22 mouse cellular contexts compared by ENCODE assay signal in the genomic region with DNA sequence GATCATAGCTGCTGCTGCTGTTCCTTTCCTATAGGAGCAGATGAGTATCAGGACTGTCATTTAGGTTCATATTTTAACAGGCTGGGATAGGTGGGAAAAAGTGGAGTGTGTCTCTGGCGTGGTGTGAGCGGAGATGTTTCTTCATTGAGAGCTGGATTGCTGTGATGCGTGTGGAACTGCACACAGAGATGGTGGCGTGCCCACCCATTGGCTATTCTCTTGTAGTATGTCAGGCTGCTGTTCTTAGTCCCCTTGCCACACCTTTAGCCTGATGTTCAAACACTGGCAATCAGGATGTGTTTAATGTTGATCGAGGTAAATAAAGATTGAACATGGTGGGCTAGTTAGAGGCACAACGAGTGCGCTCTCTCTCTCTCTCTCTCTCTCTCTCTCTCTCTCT. TPM values are rescaled to one million over a fixed set of nuclear protein-coding genes. Genes with fewer than 3 reads are reported as not detected.
A peak's percentile ranks its signal among the peaks of the same experiment; 100 is the strongest.
DNase-seq lines count a peak whose midpoint lies in the region; ATAC-seq and TF ChIP-seq lines count a peak whose summit lies in the region.
"Had no signal": no experiment of that assay in that cellular context is flagged by ENCODE, and none has a peak within 500 bp of the region (broad histone marks: within the 10 kb centered on the region; RNA-seq: fewer than 3 reads in every experiment).

No protein-coding gene starts in this region.

- intact Hi-C loops in heart, adult 2 months (cut with DNase I), result loop anchor here (10.0 kb wide), 1 partner anchor 613 kb away; no protein-coding TSS in a partner anchor

- H3K36me3 ChIP-seq in heart, postnatal 0 days (replicated peaks; ENCODE audit: control insufficient read depth, insufficient read depth, low read length), result no peaks in the 10 kb centered on the region
- H3K36me3 ChIP-seq in heart, adult 2 months (ENCODE audit: control insufficient read depth, insufficient read depth, low read length), result peaks cover 11% of the 10 kb centered on the region
- no peaks in the 10 kb centered on the region for H3K36me3 ChIP-seq in stomach, embryonic 14.5 days (ENCODE audit: control insufficient read depth, insufficient read depth, low read length)
- H3K36me3 ChIP-seq in stomach, postnatal 0 days (ENCODE audit: control insufficient read depth, insufficient read depth, low read length), result no peaks in the 10 kb centered on the region
- H3K36me3 ChIP-seq: embryonic facial prominence, embryonic 12.5 days; forebrain, embryonic 12.5 days; heart, embryonic 10.5 days; hindbrain, embryonic 10.5 days had no signal

- WGBS in heart, postnatal 0 days, result 92% methylated on average over 7 of the region's 7 CpGs
- WGBS in heart, adult 2 months, result 94% methylated on average over 7 of the region's 7 CpGs
- 77% methylated on average over 7 of the region's 7 CpGs for WGBS in stomach, embryonic 14.5 days
- 87% methylated on average over 7 of the region's 7 CpGs for WGBS in stomach, postnatal 0 days

- 0 out of 2 replicates have a peak overlapping the region, but pooled peaks have one; percentile 73 for H3K27ac ChIP-seq in heart, postnatal 0 days (ENCODE audit: low read depth)
- H3K27ac ChIP-seq in heart, adult 2 months, result no peak overlapping the region
- 0 out of 2 replicates have a peak overlapping the region, but pooled peaks have one; percentile 18 for H3K27ac ChIP-seq in stomach, embryonic 14.5 days (ENCODE audit: low read length)
- no peak overlapping the region for H3K27ac ChIP-seq in stomach, postnatal 0 days (replicated peaks)
- H3K27ac ChIP-seq in embryonic fibroblast, embryonic 13.5 days (ENCODE audit: insufficient read depth, low read length), result 0 out of 2 replicates have a peak overlapping the region, but pooled peaks have one; percentile 39
- H3K27ac ChIP-seq: embryonic facial prominence, embryonic 12.5 days; forebrain, embryonic 12.5 days; heart, embryonic 10.5 days; hindbrain, embryonic 10.5 days; hindbrain, embryonic 14.5 days had no signal

- H3K4me2 ChIP-seq in heart, postnatal 0 days (ENCODE audit: low read depth, low read length), result no peak overlapping the region
- H3K4me2 ChIP-seq in stomach, embryonic 14.5 days (replicated peaks; ENCODE audit: low read depth, low read length), result no peak overlapping the region
- no peak overlapping the region for H3K4me2 ChIP-seq in stomach, postnatal 0 days (replicated peaks; ENCODE audit: low read depth)
- H3K4me2 ChIP-seq: embryonic facial prominence, embryonic 12.5 days; forebrain, embryonic 12.5 days; hindbrain, embryonic 14.5 days had no signal

- no peak overlapping the region for H3K4me3 ChIP-seq in heart, postnatal 0 days (ENCODE audit: low read depth, low read length)
- no peak overlapping the region for H3K4me3 ChIP-seq in heart, adult 2 months
- H3K4me3 ChIP-seq in stomach, embryonic 14.5 days (ENCODE audit: low read depth, low read length), result no peak overlapping the region
- no peak overlapping the region for H3K4me3 ChIP-seq in stomach, postnatal 0 days (ENCODE audit: low read depth, low read length)
- no peak overlapping the region for H3K4me3 ChIP-seq in embryonic fibroblast, embryonic 13.5 days (ENCODE audit: insufficient read depth, low read length)
- H3K4me3 ChIP-seq: embryonic facial prominence, embryonic 12.5 days; forebrain, embryonic 12.5 days; heart, embryonic 10.5 days; hindbrain, embryonic 10.5 days had no signal

- no peak for TF ChIP-seq CTCF in heart, postnatal 0 days (IDR thresholded peaks at IDR 0.05; ENCODE audit: low read depth)
- no peak for TF ChIP-seq CTCF in heart, adult 2 months (IDR thresholded peaks at IDR 0.05)
- TF ChIP-seq CTCF in stomach, postnatal 0 days (IDR thresholded peaks at IDR 0.05; ENCODE audit: low read depth), result no peak
- TF ChIP-seq CTCF in embryonic fibroblast, embryonic 13.5 days (IDR thresholded peaks at IDR 0.05; ENCODE audit: borderline replicate concordance, insufficient read depth, low read length), result no peak

- H3K79me2 ChIP-seq in heart, adult 2 months (replicated peaks; ENCODE audit: control insufficient read depth, insufficient read depth, low read length), result no peaks in the 10 kb centered on the region

- no peak overlapping the region for H3K9ac ChIP-seq in heart, postnatal 0 days (replicated peaks; ENCODE audit: low read depth, low read length)
- H3K9ac ChIP-seq in heart, adult 2 months (ENCODE audit: low read depth, low read length), result no peak overlapping the region
- H3K9ac ChIP-seq in stomach, embryonic 14.5 days (replicated peaks; ENCODE audit: low read depth, low read length), result no peak overlapping the region
- no peak overlapping the region for H3K9ac ChIP-seq in stomach, postnatal 0 days (ENCODE audit: low read length)
- H3K9ac ChIP-seq: embryonic facial prominence, embryonic 12.5 days; forebrain, embryonic 12.5 days; hindbrain, embryonic 14.5 days had no signal

- TF ChIP-seq POLR2A in heart, adult 2 months (IDR thresholded peaks at IDR 0.05; ENCODE audit: insufficient read depth, low read depth, low read length), result no peak
- no peak for TF ChIP-seq POLR2A in embryonic fibroblast, embryonic 13.5 days (IDR thresholded peaks at IDR 0.05; ENCODE audit: low read depth, low read length)

- TF ChIP-seq EP300 in heart, postnatal 0 days (IDR thresholded peaks at IDR 0.05; ENCODE audit: low read depth), result no peak
- no peak for TF ChIP-seq EP300 in heart, adult 2 months (IDR thresholded peaks at IDR 0.05; ENCODE audit: insufficient read depth, low read depth, low read length)
- TF ChIP-seq EP300 in stomach, postnatal 0 days (optimal IDR thresholded peaks at IDR 0.05), result no peak

- no peaks in the 10 kb centered on the region for H3K27me3 ChIP-seq in heart, postnatal 0 days (ENCODE audit: control insufficient read depth, insufficient read depth, low read length)
- H3K27me3 ChIP-seq in heart, adult 2 months (ENCODE audit: control insufficient read depth, insufficient read depth, low read length), result no peaks in the 10 kb centered on the region
- H3K27me3 ChIP-seq in stomach, embryonic 14.5 days (ENCODE audit: control insufficient read depth, insufficient read depth, low read length), result no peaks in the 10 kb centered on the region
- no peaks in the 10 kb centered on the region for H3K27me3 ChIP-seq in stomach, postnatal 0 days (ENCODE audit: control insufficient read depth, insufficient read depth, low read length)
- H3K27me3 ChIP-seq: embryonic facial prominence, embryonic 12.5 days; forebrain, embryonic 12.5 days had no signal

- no peak for ATAC-seq in heart, postnatal 0 days (ENCODE audit: insufficient read depth, low read depth)
- ATAC-seq in stomach, embryonic 14.5 days (ENCODE audit: insufficient number of reproducible peaks, insufficient read depth, low FRiP score, low read depth), result no peak
- no peak for ATAC-seq in stomach, postnatal 0 days (ENCODE audit: low FRiP score, low TSS enrichment)
- ATAC-seq: forebrain, embryonic 16.5 days had no signal

- H3K9me3 ChIP-seq in heart, postnatal 0 days (replicated peaks; ENCODE audit: control insufficient read depth, low read length), result no peaks in the 10 kb centered on the region
- H3K9me3 ChIP-seq in stomach, embryonic 14.5 days (ENCODE audit: control insufficient read depth, low read depth, low read length), result no peaks in the 10 kb centered on the region
- no peaks in the 10 kb centered on the region for H3K9me3 ChIP-seq in stomach, postnatal 0 days (ENCODE audit: control insufficient read depth, low read length)
- H3K9me3 ChIP-seq: embryonic facial prominence, embryonic 12.5 days; forebrain, embryonic 12.5 days; heart, embryonic 10.5 days; hindbrain, embryonic 10.5 days had no signal

- H3K4me1 ChIP-seq in heart, postnatal 0 days (ENCODE audit: control insufficient read depth, insufficient read depth), result peaks cover 30% of the 10 kb centered on the region
- H3K4me1 ChIP-seq in heart, adult 2 months (ENCODE audit: control insufficient read depth, insufficient read depth, low read length), result peaks cover 13% of the 10 kb centered on the region
- H3K4me1 ChIP-seq in stomach, embryonic 14.5 days (ENCODE audit: control insufficient read depth, insufficient read depth, low read length), result peaks cover 13% of the 10 kb centered on the region; the same call in 1 of the 2 replicates
- H3K4me1 ChIP-seq in stomach, postnatal 0 days (replicated peaks; ENCODE audit: control insufficient read depth, insufficient read depth), result peaks cover 11% of the 10 kb centered on the region; the same call in 1 of the 2 replicates
- peaks cover 35% of the 10 kb centered on the region for H3K4me1 ChIP-seq in embryonic fibroblast, embryonic 13.5 days (ENCODE audit: control insufficient read depth, insufficient read depth, low read length)

- no peak for DNase-seq in heart, postnatal 0 days (ENCODE audit: low spot score)
- DNase-seq in heart, adult 2 months, result no peak
- DNase-seq in stomach, postnatal 0 days (ENCODE audit: low spot score), result no peak
- DNase-seq in spleen, adult 12 weeks (ENCODE audit: low spot score), result no peak
- no peak for DNase-seq in right cerebral cortex, postnatal 10 days (ENCODE audit: low spot score in 2 of 2)
- DNase-seq: adrenal gland, adult 8-10 months; adrenal gland, postnatal 36 days; cerebellum, adult 11 months; cerebellum, adult 8-10 months; cerebellum, postnatal 14 days; embryo, embryonic 11 days; gastrocnemius, postnatal 25 days; heart, postnatal 10 days; kidney, adult 18-20 months had no signal

RNA-seq across cellular contexts. Expression of a gene that starts 54.4 kb away (rescaled TPM):
- 1.4 and 1.9 TPM in 2 replicates for total RNA-seq in heart, postnatal 0 days (2014; rRNA removed; ENCODE audit: low replicate concordance)
- polyA plus RNA-seq in heart, postnatal 0 days (2015; fragmentation: Nextera tagmentation; extraction: Ambion mirVana), result 1.8 and 2.0 TPM in 2 replicates
- under 1 TPM; 0.47 to 0.50 TPM for total RNA-seq in heart, adult 2 months (2021)
- polyA plus RNA-seq in heart, adult 2 months (2012; rRNA removed), result 0.26 and 0.49 TPM in 2 replicates
- 8.4 and 10.3 TPM in 2 replicates for polyA plus RNA-seq in stomach, embryonic 14.5 days (2014; fragmentation: Nextera tagmentation; extraction: Ambion mirVana)
- 1.9 and 2.0 TPM in 2 replicates for polyA plus RNA-seq in stomach, postnatal 0 days (2015; fragmentation: Nextera tagmentation; extraction: Ambion mirVana)
- 2.7 and 4.0 TPM in 2 replicates for polyA plus RNA-seq in embryonic fibroblast, embryonic 13.5 days (2011; ENCODE audit: insufficient read length, low read depth, missing spikeins)

RNA-seq across cellular contexts. Expression of a gene that starts 55.4 kb away (rescaled TPM):
- total RNA-seq in heart, postnatal 0 days (2014; rRNA removed; ENCODE audit: low replicate concordance), result 9.7 and 17.0 TPM in 2 replicates
- polyA plus RNA-seq in heart, postnatal 0 days (2015; fragmentation: Nextera tagmentation; extraction: Ambion mirVana), result 4.5 and 4.9 TPM in 2 replicates
- total RNA-seq in heart, adult 2 months (2021), result 10 to 100 TPM; 14.3 to 14.8 TPM
- 10.8 and 13.3 TPM in 2 replicates for polyA plus RNA-seq in heart, adult 2 months (2012; rRNA removed)
- 17.2 and 18.2 TPM in 2 replicates for polyA plus RNA-seq in stomach, embryonic 14.5 days (2014; fragmentation: Nextera tagmentation; extraction: Ambion mirVana)
- polyA plus RNA-seq in stomach, postnatal 0 days (2015; fragmentation: Nextera tagmentation; extraction: Ambion mirVana), result 3.7 and 4.6 TPM in 2 replicates
- polyA plus RNA-seq in embryonic fibroblast, embryonic 13.5 days (2011; ENCODE audit: insufficient read length, low read depth, missing spikeins), result 14.6 and 15.6 TPM in 2 replicates

Comparison
In these comparisons a context has a peak if more than half of its experiments do, and no peak if none do; other contexts are left out.
1. H3K27ac ChIP-seq: peak in heart, postnatal 0 days (single experiment), stomach, embryonic 14.5 days (single experiment) and embryonic fibroblast, embryonic 13.5 days (single experiment); none in heart, adult 2 months (single experiment) and stomach, postnatal 0 days (single experiment).